Mouse (Mus musculus): ENCODE results near the gene Mcm3ap.

- no peak for TF ChIP-seq POLR2A (IDR thresholded peaks at IDR 0.05; ENCODE audit: insufficient read depth, low read depth, low read length)
- TF ChIP-seq CTCF (IDR thresholded peaks at IDR 0.05; ENCODE audit: insufficient read depth, low read depth, low read length) = no peak
Measured at GRCm38 (mm10) chr10:76489205-76489604, 20.5 kb downstream of the Mcm3ap start.

All from olfactory bulb, adult 2 months (tissue).